Mouse (Mus musculus) CH12F3 (cell line): Measurements from ENCODE around the gene Ppfia3.

Experiments used
- in situ Hi-C: fragments of 300-500 bp; cut with MboI; formaldehyde crosslinking; loops from 2 replicates; pipeline ENCODE4 v1.14.3; 2020; ENCODE audit warnings: low sequenced_read_pairs

The Ppfia3 gene

GRCm38 (mm10) chr7:45353041-45353440 is 13.8 kb downstream of the Ppfia3 start:
- in situ Hi-C loops, result no loop called here

- in situ Hi-C loops, result no loop called here
Measured at GRCm38 (mm10) chr7:45346905-45347304, 19.9 kb downstream of the Ppfia3 start.

- in situ Hi-C loops, result no loop called here
Measured at GRCm38 (mm10) chr7:45343543-45343942, 23.3 kb downstream of the Ppfia3 start.

- in situ Hi-C loops, result no loop called here
Measured at GRCm38 (mm10) chr7:45342081-45342480, 24.7 kb downstream of the Ppfia3 start.

GRCm38 (mm10) chr7:45341303-45341702 is 25.5 kb downstream of the Ppfia3 start:
- in situ Hi-C loops, result no loop called here

GRCm38 (mm10) chr7:45340669-45341068 is 26.1 kb downstream of the Ppfia3 start:
- in situ Hi-C loops, result no loop called here

- in situ Hi-C loops, result no loop called here
Measured at GRCm38 (mm10) chr7:45340066-45340442, 26.8 kb downstream of the Ppfia3 start.

GRCm38 (mm10) chr7:45339410-45340065 is 27.3 kb downstream of the Ppfia3 start:
- in situ Hi-C loops, result no loop called here

GRCm38 (mm10) chr7:45338161-45338911 is 28.5 kb downstream of the Ppfia3 start:
- in situ Hi-C loops, result no loop called here

GRCm38 (mm10) chr7:45337469-45337868 is 29.4 kb downstream of the Ppfia3 start:
- in situ Hi-C loops, result no loop called here

- in situ Hi-C loops, result no loop called here
Measured at GRCm38 (mm10) chr7:45336319-45336718, 30.5 kb downstream of the Ppfia3 start.

GRCm38 (mm10) chr7:45335056-45335455 is 31.8 kb downstream of the Ppfia3 start, which contains the start of gene Hrc:
Gene Hrc (plus strand): TSS chr7:45335290.
- in situ Hi-C loops, result no loop called here

- in situ Hi-C loops, result no loop called here
Measured at GRCm38 (mm10) chr7:45334605-45335004, 32.2 kb downstream of the Ppfia3 start.

- in situ Hi-C loops, result no loop called here
Measured at GRCm38 (mm10) chr7:45333431-45333982, 33.3 kb downstream of the Ppfia3 start, which contains the start of gene Trpm4. Gene Trpm4 (minus strand): TSS chr7:45333780.

GRCm38 (mm10) chr7:45332685-45333425 is 34.0 kb downstream of the Ppfia3 start:
- in situ Hi-C loops, result no loop called here

GRCm38 (mm10) chr7:45331502-45331901 is 35.3 kb downstream of the Ppfia3 start:
- in situ Hi-C loops, result no loop called here

GRCm38 (mm10) chr7:45328841-45329475 is 37.9 kb downstream of the Ppfia3 start:
- in situ Hi-C loops, result no loop called here

- in situ Hi-C loops, result no loop called here
Measured at GRCm38 (mm10) chr7:45325800-45326199, 41.0 kb downstream of the Ppfia3 start.

- in situ Hi-C loops, result no loop called here
Measured at GRCm38 (mm10) chr7:45323069-45323468, 43.8 kb downstream of the Ppfia3 start.

- in situ Hi-C loops, result no loop called here
Measured at GRCm38 (mm10) chr7:45322245-45322644, 44.6 kb downstream of the Ppfia3 start.

GRCm38 (mm10) chr7:45316536-45316935 is 50.3 kb downstream of the Ppfia3 start:
- in situ Hi-C loops, result no loop called here
